Mouse (Mus musculus): ENCODE data around the gene Asic2. TPM values are rescaled to one million over a fixed set of nuclear protein-coding genes. Genes with fewer than 3 reads are reported as not detected.

Asic2 gene
- polyA plus RNA-seq, 1 experiment: 39.7 TPM

- Histone ChIP-seq H3K4me1 (ENCODE audit: control insufficient read depth, insufficient read depth, low read length) (no peaks in the 10 kb centered on the region), H3K27me3 (ENCODE audit: control insufficient read depth, insufficient read depth, low read length) (no peaks in the 10 kb centered on the region), H3K27ac (ENCODE audit: insufficient read depth, low read length) (no peak overlapping the region), H3K4me3 (replicated peaks; ENCODE audit: insufficient read depth, low read depth, low read length) (no peak overlapping the region)
- DNase-seq: no peak
- WGBS: 81% methylated on average over 1 of the region's 1 CpGs
- TF ChIP-seq CTCF (IDR thresholded peaks at IDR 0.05; ENCODE audit: borderline replicate concordance, insufficient read depth, low read depth, low read length): no peak
- TF ChIP-seq POLR2A (IDR thresholded peaks at IDR 0.05; ENCODE audit: borderline replicate concordance, insufficient read depth, low read length): no peak
Observed at GRCm38 (mm10) chr11:81832381-81832780, 135.9 kb downstream of the Asic2 start.

GRCm38 (mm10) chr11:81816531-81816930 is 151.7 kb downstream of the Asic2 start:
- 76% methylated on average over 5 of the region's 5 CpGs for WGBS
- Histone ChIP-seq H3K27ac (ENCODE audit: insufficient read depth, low read length) (no peak overlapping the region), H3K27me3 (ENCODE audit: control insufficient read depth, insufficient read depth, low read length) (no peaks in the 10 kb centered on the region), H3K4me3 (replicated peaks; ENCODE audit: insufficient read depth, low read depth, low read length) (no peak overlapping the region), H3K4me1 (ENCODE audit: control insufficient read depth, insufficient read depth, low read length) (no peaks in the 10 kb centered on the region)
- TF ChIP-seq CTCF (IDR thresholded peaks at IDR 0.05; ENCODE audit: borderline replicate concordance, insufficient read depth, low read depth, low read length): no peak
- TF ChIP-seq POLR2A (IDR thresholded peaks at IDR 0.05; ENCODE audit: borderline replicate concordance, insufficient read depth, low read length): no peak
- DNase-seq: no peak

GRCm38 (mm10) chr11:81814816-81815215 is 153.4 kb downstream of the Asic2 start:
- TF ChIP-seq POLR2A (IDR thresholded peaks at IDR 0.05; ENCODE audit: borderline replicate concordance, insufficient read depth, low read length) (no peak), CTCF (IDR thresholded peaks at IDR 0.05; ENCODE audit: borderline replicate concordance, insufficient read depth, low read depth, low read length) (no peak)
- Histone ChIP-seq H3K27me3 (ENCODE audit: control insufficient read depth, insufficient read depth, low read length) (no peaks in the 10 kb centered on the region), H3K4me3 (replicated peaks; ENCODE audit: insufficient read depth, low read depth, low read length) (no peak overlapping the region), H3K27ac (ENCODE audit: insufficient read depth, low read length) (no peak overlapping the region), H3K4me1 (ENCODE audit: control insufficient read depth, insufficient read depth, low read length) (no peaks in the 10 kb centered on the region)
- WGBS: 54% methylated on average over 1 of the region's 1 CpGs
- no peak for DNase-seq

- no peak overlapping the region for H3K4me3 ChIP-seq (replicated peaks; ENCODE audit: insufficient read depth, low read depth, low read length)
- H3K27me3 ChIP-seq (ENCODE audit: control insufficient read depth, insufficient read depth, low read length): no peaks in the 10 kb centered on the region
- peaks cover 10% of the 10 kb centered on the region for H3K4me1 ChIP-seq (ENCODE audit: control insufficient read depth, insufficient read depth, low read length)
- DNase-seq: no peak
- 85% methylated on average over 11 of the region's 11 CpGs for WGBS
- H3K27ac ChIP-seq (ENCODE audit: insufficient read depth, low read length): no peak overlapping the region
- TF ChIP-seq POLR2A (IDR thresholded peaks at IDR 0.05; ENCODE audit: borderline replicate concordance, insufficient read depth, low read length): no peak
- no peak for TF ChIP-seq CTCF (IDR thresholded peaks at IDR 0.05; ENCODE audit: borderline replicate concordance, insufficient read depth, low read depth, low read length)
Observed at GRCm38 (mm10) chr11:81806905-81807659, 161.2 kb downstream of the Asic2 start.

- no peak for DNase-seq
- TF ChIP-seq CTCF (IDR thresholded peaks at IDR 0.05; ENCODE audit: borderline replicate concordance, insufficient read depth, low read depth, low read length) (no peak), POLR2A (IDR thresholded peaks at IDR 0.05; ENCODE audit: borderline replicate concordance, insufficient read depth, low read length) (no peak)
- Histone ChIP-seq H3K27me3 (ENCODE audit: control insufficient read depth, insufficient read depth, low read length) (no peaks in the 10 kb centered on the region), H3K4me1 (ENCODE audit: control insufficient read depth, insufficient read depth, low read length) (peaks cover 10% of the 10 kb centered on the region), H3K27ac (ENCODE audit: insufficient read depth, low read length) (no peak overlapping the region), H3K4me3 (replicated peaks; ENCODE audit: insufficient read depth, low read depth, low read length) (no peak overlapping the region)
- 42% methylated on average over 2 of the region's 2 CpGs for WGBS
Observed at GRCm38 (mm10) chr11:81803544-81803943, 164.7 kb downstream of the Asic2 start.

GRCm38 (mm10) chr11:81802614-81803013 is 165.6 kb downstream of the Asic2 start:
- H3K4me3 ChIP-seq (replicated peaks; ENCODE audit: insufficient read depth, low read depth, low read length): no peak overlapping the region
- DNase-seq: peak; percentile 23 to 59
- TF ChIP-seq POLR2A (IDR thresholded peaks at IDR 0.05; ENCODE audit: borderline replicate concordance, insufficient read depth, low read length): no peak
- no peak for TF ChIP-seq CTCF (IDR thresholded peaks at IDR 0.05; ENCODE audit: borderline replicate concordance, insufficient read depth, low read depth, low read length)
- H3K27ac ChIP-seq (ENCODE audit: insufficient read depth, low read length): no peak overlapping the region
- peaks cover 12% of the 10 kb centered on the region for H3K4me1 ChIP-seq (ENCODE audit: control insufficient read depth, insufficient read depth, low read length)
- 0 out of 2 replicates have a peak, but pooled peaks cover 1% of the 10 kb centered on the region for H3K27me3 ChIP-seq (ENCODE audit: control insufficient read depth, insufficient read depth, low read length)
- WGBS: 13% methylated on average over 1 of the region's 1 CpGs

- WGBS: 91% methylated on average over 4 of the region's 4 CpGs
- no peak for DNase-seq
- peaks cover 23% of the 10 kb centered on the region for H3K4me1 ChIP-seq (ENCODE audit: control insufficient read depth, insufficient read depth, low read length)
- no peak for TF ChIP-seq CTCF (IDR thresholded peaks at IDR 0.05; ENCODE audit: borderline replicate concordance, insufficient read depth, low read depth, low read length)
- TF ChIP-seq POLR2A (IDR thresholded peaks at IDR 0.05; ENCODE audit: borderline replicate concordance, insufficient read depth, low read length): no peak
- no peak overlapping the region for H3K4me3 ChIP-seq (replicated peaks; ENCODE audit: insufficient read depth, low read depth, low read length)
- H3K27ac ChIP-seq (ENCODE audit: insufficient read depth, low read length): no peak overlapping the region
- H3K27me3 ChIP-seq (ENCODE audit: control insufficient read depth, insufficient read depth, low read length): 0 out of 2 replicates have a peak, but pooled peaks cover 1% of the 10 kb centered on the region
Observed at GRCm38 (mm10) chr11:81800899-81801298, 167.4 kb downstream of the Asic2 start.

GRCm38 (mm10) chr11:81793588-81793987 is 174.7 kb downstream of the Asic2 start:
- Histone ChIP-seq H3K27me3 (ENCODE audit: control insufficient read depth, insufficient read depth, low read length) (0 out of 2 replicates have a peak, but pooled peaks cover 1% of the 10 kb centered on the region), H3K4me1 (ENCODE audit: control insufficient read depth, insufficient read depth, low read length) (peaks cover 13% of the 10 kb centered on the region), H3K27ac (ENCODE audit: insufficient read depth, low read length) (no peak overlapping the region), H3K4me3 (replicated peaks; ENCODE audit: insufficient read depth, low read depth, low read length) (no peak overlapping the region)
- DNase-seq: no peak
- TF ChIP-seq CTCF (IDR thresholded peaks at IDR 0.05; ENCODE audit: borderline replicate concordance, insufficient read depth, low read depth, low read length) (no peak), POLR2A (IDR thresholded peaks at IDR 0.05; ENCODE audit: borderline replicate concordance, insufficient read depth, low read length) (no peak)
- WGBS: 55% methylated on average over 2 of the region's 2 CpGs
